11 mouse cellular contexts compared by ENCODE assay signal in genomic region chr9:66217970-66218369, GRCm38 (mm10).
"Had no signal": no experiment of that assay in that cellular context is flagged by ENCODE, and none has a peak within 500 bp of the region (broad histone marks: within the 10 kb centered on the region; RNA-seq: fewer than 3 reads in every experiment).

No protein-coding gene starts in this region.

- H3K27me3 ChIP-seq: limb, embryonic 15.5 days; neural tube, embryonic 12.5 days had no signal

- H3K4me3 ChIP-seq: limb, embryonic 15.5 days; liver, embryonic 12.5 days; midbrain, embryonic 10.5 days; neural tube, embryonic 12.5 days had no signal

- H3K36me3 ChIP-seq: limb, embryonic 15.5 days; liver, embryonic 12.5 days; midbrain, embryonic 10.5 days; neural tube, embryonic 12.5 days had no signal

- H3K27ac ChIP-seq: limb, embryonic 15.5 days; liver, embryonic 12.5 days; midbrain, embryonic 10.5 days; neural tube, embryonic 12.5 days; stomach, postnatal 0 days had no signal

- H3K9me3 ChIP-seq: limb, embryonic 15.5 days; liver, embryonic 12.5 days; midbrain, embryonic 10.5 days; neural tube, embryonic 12.5 days had no signal

- ATAC-seq: liver, embryonic 12.5 days had no signal

- H3K4me2 ChIP-seq: limb, embryonic 15.5 days; liver, embryonic 12.5 days; neural tube, embryonic 12.5 days had no signal

- DNase-seq: kidney, adult 11 months; kidney, postnatal 10 days; layer of hippocampus, postnatal 36 days; lung, postnatal 4 days; midbrain, embryonic 14.5 days; thymus, postnatal 4 days had no signal

- H3K9ac ChIP-seq: limb, embryonic 15.5 days; liver, embryonic 12.5 days; neural tube, embryonic 12.5 days had no signal
